Mouse (Mus musculus): ENCODE results near the gene Gnat2. TPM values are rescaled to one million over a fixed set of nuclear protein-coding genes. Genes with fewer than 3 reads are reported as not detected.
A peak's percentile ranks its signal among the peaks of the same experiment; 100 is the strongest.

Gene Gnat2
- total RNA-seq, 2 experiments from 2014 or later: 0.18 TPM; not detected in 1

GRCm38 (mm10) chr3:108085281-108085720 is 7.3 kb upstream of the Gnat2 start:
- DNase-seq: peak; percentile 96 to 97

- DNase-seq: peak; percentile 92 to 95
These were observed 6.7 kb upstream of the Gnat2 start for GRCm38 (mm10) chr3:108085721-108086469.

- DNase-seq: peak; percentile 85 to 89
These were observed 6.1 kb upstream of the Gnat2 start, which contains the start of gene Ampd2 for GRCm38 (mm10) chr3:108086470-108086979. TSS of gene Ampd2 (minus strand) at chr3:108086651.

GRCm38 (mm10) chr3:108087329-108087728 is 5.3 kb upstream of the Gnat2 start:
- DNase-seq: no peak

- DNase-seq: no peak
These were observed 3.7 kb upstream of the Gnat2 start for GRCm38 (mm10) chr3:108088842-108089380.

GRCm38 (mm10) chr3:108089916-108090315 is 2.7 kb upstream of the Gnat2 start:
- no peak for DNase-seq

GRCm38 (mm10) chr3:108090561-108090960 is 2.0 kb upstream of the Gnat2 start:
- no peak for DNase-seq

GRCm38 (mm10) chr3:108092030-108092429 is 559 bp upstream of the Gnat2 start:
- DNase-seq: no peak

GRCm38 (mm10) chr3:108093306-108093705 is 717 bp downstream of the Gnat2 start:
- DNase-seq: no peak

GRCm38 (mm10) chr3:108094146-108094545 is 1.6 kb downstream of the Gnat2 start:
- no peak for DNase-seq

- DNase-seq: no peak
These were observed 2.6 kb downstream of the Gnat2 start for GRCm38 (mm10) chr3:108094976-108095760.

- DNase-seq: no peak
These were observed 3.6 kb downstream of the Gnat2 start for GRCm38 (mm10) chr3:108096226-108096625.

GRCm38 (mm10) chr3:108096726-108097125 is 4.1 kb downstream of the Gnat2 start:
- no peak for DNase-seq

GRCm38 (mm10) chr3:108097656-108098055 is 5.1 kb downstream of the Gnat2 start:
- DNase-seq: no peak

- no peak for DNase-seq
These were observed 5.7 kb downstream of the Gnat2 start for GRCm38 (mm10) chr3:108098316-108098715.

- DNase-seq: no peak
These were observed 9.0 kb downstream of the Gnat2 start for GRCm38 (mm10) chr3:108101594-108101993.

GRCm38 (mm10) chr3:108102075-108102474 is 9.5 kb downstream of the Gnat2 start:
- no peak for DNase-seq

GRCm38 (mm10) chr3:108105281-108105680 is 12.7 kb downstream of the Gnat2 start:
- DNase-seq: no peak

- no peak for DNase-seq
These were observed 18.7 kb downstream of the Gnat2 start for GRCm38 (mm10) chr3:108111320-108111719.

GRCm38 (mm10) chr3:108112246-108112645 is 19.7 kb downstream of the Gnat2 start:
- DNase-seq: no peak

- DNase-seq: no peak
These were observed 20.1 kb downstream of the Gnat2 start for GRCm38 (mm10) chr3:108112666-108113065.

- DNase-seq: peak; percentile 35 to 50
These were observed 21.2 kb downstream of the Gnat2 start for GRCm38 (mm10) chr3:108113591-108114289.
